Mouse (Mus musculus): ENCODE results near the gene 2310061N02Rik. TPM values are rescaled to one million over a fixed set of nuclear protein-coding genes. Genes with fewer than 3 reads are reported as not detected.
"Not testable (repeated sequence)": the region's sequence is repeated elsewhere in the genome, so short reads cannot be mapped to it uniquely, and the experiment has no call there.

2310061N02Rik gene
- not detected in 2 replicates for polyA plus RNA-seq (2014; fragmentation: Nextera tagmentation; extraction: Ambion mirVana)

GRCm38 (mm10) chr16:88707496-88708012 is at the start of gene 2310061N02Rik:
Gene 2310061N02Rik (minus strand): TSS chr16:88707962.
- H3K27ac ChIP-seq (ENCODE audit: low read depth, low read length) = no peak within 1 kb of the TSS
- H3K9me3 ChIP-seq (ENCODE audit: control insufficient read depth, low read length) = no peaks in the 10 kb centered on the region
- H3K4me1 ChIP-seq (replicated peaks; ENCODE audit: control insufficient read depth, insufficient read depth, low read length) = no peaks in the 10 kb centered on the region
- H3K27me3 ChIP-seq (replicated peaks; ENCODE audit: control insufficient read depth, insufficient read depth, low read length) = no peaks in the 10 kb centered on the region
- WGBS = 71% methylated on average over 10 of the region's 10 CpGs
- H3K36me3 ChIP-seq (ENCODE audit: control insufficient read depth, insufficient read depth, low read length) = no peaks in the 10 kb centered on the region
- DNase-seq (ENCODE audit: low spot score) = no peak
- no peak within 1 kb of the TSS for H3K4me3 ChIP-seq (ENCODE audit: low read depth, low read length)
- H3K4me2 ChIP-seq = no peak within 1 kb of the TSS
- no peak within 1 kb of the TSS for H3K9ac ChIP-seq (ENCODE audit: low read depth, low read length)
- ATAC-seq (replicated peaks; ENCODE audit: low FRiP score) = no peak

- not testable (repeated sequence) for H3K4me2 ChIP-seq; H3K27me3 ChIP-seq (replicated peaks; ENCODE audit: control insufficient read depth, insufficient read depth, low read length); H3K9ac ChIP-seq (ENCODE audit: low read depth, low read length); H3K4me3 ChIP-seq (ENCODE audit: low read depth, low read length); H3K36me3 ChIP-seq (ENCODE audit: control insufficient read depth, insufficient read depth, low read length); H3K9me3 ChIP-seq (ENCODE audit: control insufficient read depth, low read length); H3K27ac ChIP-seq (ENCODE audit: low read depth, low read length); DNase-seq (ENCODE audit: low spot score); ATAC-seq (replicated peaks; ENCODE audit: low FRiP score); H3K4me1 ChIP-seq (replicated peaks; ENCODE audit: control insufficient read depth, insufficient read depth, low read length)
- WGBS = 82% methylated on average over 3 of the region's 3 CpGs
Observed at GRCm38 (mm10) chr16:88751535-88751934, 43.8 kb upstream of the 2310061N02Rik start, which contains the start of gene Krtap13. Gene Krtap13 (minus strand): TSS chr16:88751635.

- H3K4me2 ChIP-seq = no peak overlapping the region
- no peaks in the 10 kb centered on the region for H3K4me1 ChIP-seq (replicated peaks; ENCODE audit: control insufficient read depth, insufficient read depth, low read length)
- H3K4me3 ChIP-seq (ENCODE audit: low read depth, low read length) = no peak overlapping the region
- ATAC-seq (replicated peaks; ENCODE audit: low FRiP score) = no peak
- 76% methylated on average over 4 of the region's 4 CpGs for WGBS
- no peaks in the 10 kb centered on the region for H3K9me3 ChIP-seq (ENCODE audit: control insufficient read depth, low read length)
- no peak overlapping the region for H3K27ac ChIP-seq (ENCODE audit: low read depth, low read length)
- no peaks in the 10 kb centered on the region for H3K27me3 ChIP-seq (replicated peaks; ENCODE audit: control insufficient read depth, insufficient read depth, low read length)
- DNase-seq (ENCODE audit: low spot score) = no peak
- H3K36me3 ChIP-seq (ENCODE audit: control insufficient read depth, insufficient read depth, low read length) = no peaks in the 10 kb centered on the region
- no peak overlapping the region for H3K9ac ChIP-seq (ENCODE audit: low read depth, low read length)
Observed at GRCm38 (mm10) chr16:88747943-88748342, 40.2 kb upstream of the 2310061N02Rik start.

- H3K4me1 ChIP-seq (replicated peaks; ENCODE audit: control insufficient read depth, insufficient read depth, low read length) = no peaks in the 10 kb centered on the region
- H3K4me3 ChIP-seq (ENCODE audit: low read depth, low read length) = no peak overlapping the region
- H3K4me2 ChIP-seq = no peak overlapping the region
- no peak overlapping the region for H3K27ac ChIP-seq (ENCODE audit: low read depth, low read length)
- H3K27me3 ChIP-seq (replicated peaks; ENCODE audit: control insufficient read depth, insufficient read depth, low read length) = no peaks in the 10 kb centered on the region
- no peaks in the 10 kb centered on the region for H3K9me3 ChIP-seq (ENCODE audit: control insufficient read depth, low read length)
- no peaks in the 10 kb centered on the region for H3K36me3 ChIP-seq (ENCODE audit: control insufficient read depth, insufficient read depth, low read length)
- DNase-seq (ENCODE audit: low spot score) (no peak), ATAC-seq (replicated peaks; ENCODE audit: low FRiP score) (no peak)
- H3K9ac ChIP-seq (ENCODE audit: low read depth, low read length) = no peak overlapping the region
- 72% methylated on average over 4 of the region's 4 CpGs for WGBS
Observed at GRCm38 (mm10) chr16:88744750-88745340, 37.1 kb upstream of the 2310061N02Rik start.

- Histone ChIP-seq H3K36me3 (ENCODE audit: control insufficient read depth, insufficient read depth, low read length) (no peaks in the 10 kb centered on the region), H3K9ac (ENCODE audit: low read depth, low read length) (no peak overlapping the region), H3K4me2 (no peak overlapping the region), H3K4me3 (ENCODE audit: low read depth, low read length) (no peak overlapping the region), H3K27me3 (replicated peaks; ENCODE audit: control insufficient read depth, insufficient read depth, low read length) (no peaks in the 10 kb centered on the region), H3K9me3 (ENCODE audit: control insufficient read depth, low read length) (no peaks in the 10 kb centered on the region), H3K4me1 (replicated peaks; ENCODE audit: control insufficient read depth, insufficient read depth, low read length) (no peaks in the 10 kb centered on the region), H3K27ac (ENCODE audit: low read depth, low read length) (no peak overlapping the region)
- WGBS = 62% methylated on average over 2 of the region's 2 CpGs
- ATAC-seq (replicated peaks; ENCODE audit: low FRiP score) = no peak
- no peak for DNase-seq (ENCODE audit: low spot score)
Observed at GRCm38 (mm10) chr16:88735391-88735790, 27.6 kb upstream of the 2310061N02Rik start.

- Histone ChIP-seq H3K36me3 (ENCODE audit: control insufficient read depth, insufficient read depth, low read length) (no peaks in the 10 kb centered on the region), H3K4me2 (no peak within 1 kb of the TSS), H3K4me1 (replicated peaks; ENCODE audit: control insufficient read depth, insufficient read depth, low read length) (no peaks in the 10 kb centered on the region), H3K9me3 (ENCODE audit: control insufficient read depth, low read length) (no peaks in the 10 kb centered on the region), H3K27ac (ENCODE audit: low read depth, low read length) (no peak within 1 kb of the TSS), H3K9ac (ENCODE audit: low read depth, low read length) (no peak within 1 kb of the TSS), H3K4me3 (ENCODE audit: low read depth, low read length) (no peak within 1 kb of the TSS), H3K27me3 (replicated peaks; ENCODE audit: control insufficient read depth, insufficient read depth, low read length) (no peaks in the 10 kb centered on the region)
- no peak for ATAC-seq (replicated peaks; ENCODE audit: low FRiP score)
- no peak for DNase-seq (ENCODE audit: low spot score)
- 68% methylated on average over 4 of the region's 4 CpGs for WGBS
Observed at GRCm38 (mm10) chr16:88728812-88729275, 21.1 kb upstream of the 2310061N02Rik start, which contains the start of gene Krtap13-1. Gene Krtap13-1 (plus strand): TSS chr16:88728862.

- DNase-seq (ENCODE audit: low spot score) = no peak
- Histone ChIP-seq H3K4me3 (ENCODE audit: low read depth, low read length) (no peak overlapping the region), H3K27ac (ENCODE audit: low read depth, low read length) (no peak overlapping the region), H3K36me3 (ENCODE audit: control insufficient read depth, insufficient read depth, low read length) (no peaks in the 10 kb centered on the region), H3K27me3 (replicated peaks; ENCODE audit: control insufficient read depth, insufficient read depth, low read length) (no peaks in the 10 kb centered on the region), H3K4me2 (no peak overlapping the region), H3K9ac (ENCODE audit: low read depth, low read length) (no peak overlapping the region), H3K9me3 (ENCODE audit: control insufficient read depth, low read length) (no peaks in the 10 kb centered on the region), H3K4me1 (replicated peaks; ENCODE audit: control insufficient read depth, insufficient read depth, low read length) (no peaks in the 10 kb centered on the region)
- ATAC-seq (replicated peaks; ENCODE audit: low FRiP score) = no peak
- WGBS = 48% methylated on average over 1 of the region's 1 CpGs
Observed at GRCm38 (mm10) chr16:88720031-88720430, 12.3 kb upstream of the 2310061N02Rik start.

GRCm38 (mm10) chr16:88716549-88716948 is 8.8 kb upstream of the 2310061N02Rik start:
- no peaks in the 10 kb centered on the region for H3K4me1 ChIP-seq (replicated peaks; ENCODE audit: control insufficient read depth, insufficient read depth, low read length)
- no peaks in the 10 kb centered on the region for H3K27me3 ChIP-seq (replicated peaks; ENCODE audit: control insufficient read depth, insufficient read depth, low read length)
- no peaks in the 10 kb centered on the region for H3K36me3 ChIP-seq (ENCODE audit: control insufficient read depth, insufficient read depth, low read length)
- no peak overlapping the region for H3K27ac ChIP-seq (ENCODE audit: low read depth, low read length)
- no peaks in the 10 kb centered on the region for H3K9me3 ChIP-seq (ENCODE audit: control insufficient read depth, low read length)
- no peak overlapping the region for H3K4me2 ChIP-seq
- ATAC-seq (replicated peaks; ENCODE audit: low FRiP score) (no peak), DNase-seq (ENCODE audit: low spot score) (no peak)
- H3K9ac ChIP-seq (ENCODE audit: low read depth, low read length) = no peak overlapping the region
- no peak overlapping the region for H3K4me3 ChIP-seq (ENCODE audit: low read depth, low read length)

GRCm38 (mm10) chr16:88711245-88711644 is 3.5 kb upstream of the 2310061N02Rik start:
- no peak overlapping the region for H3K4me3 ChIP-seq (ENCODE audit: low read depth, low read length)
- ATAC-seq (replicated peaks; ENCODE audit: low FRiP score) (no peak), DNase-seq (ENCODE audit: low spot score) (no peak)
- no peak overlapping the region for H3K27ac ChIP-seq (ENCODE audit: low read depth, low read length)
- no peaks in the 10 kb centered on the region for H3K36me3 ChIP-seq (ENCODE audit: control insufficient read depth, insufficient read depth, low read length)
- H3K9me3 ChIP-seq (ENCODE audit: control insufficient read depth, low read length) = no peaks in the 10 kb centered on the region
- H3K4me2 ChIP-seq = no peak overlapping the region
- WGBS = 78% methylated on average over 6 of the region's 6 CpGs
- H3K27me3 ChIP-seq (replicated peaks; ENCODE audit: control insufficient read depth, insufficient read depth, low read length) = no peaks in the 10 kb centered on the region
- H3K9ac ChIP-seq (ENCODE audit: low read depth, low read length) = no peak overlapping the region
- H3K4me1 ChIP-seq (replicated peaks; ENCODE audit: control insufficient read depth, insufficient read depth, low read length) = no peaks in the 10 kb centered on the region
